Mouse (Mus musculus) heart, embryonic 16.5 days (tissue): Measurements from ENCODE around the gene Zfp385b. TPM values are rescaled to one million over a fixed set of nuclear protein-coding genes. Genes with fewer than 3 reads are reported as not detected.

Experiments
- ATAC-seq: fragments of 200-750 bp; cut with Nextera tagmentation; replicated peaks from 2 replicates; pipeline ENCODE4 v1.8.0; 2017; ENCODE audit warnings: moderate number of reproducible peaks; ENCODE audit not compliant: insufficient read depth, low FRiP score; ENCODE audit errors: extremely low read depth
- H3K27ac ChIP-seq: fragments of 300-500 bp; sonication (generic); 2 replicates; pipeline ENCODE4 v1.5.1; 2014; ENCODE audit warnings: mild to moderate bottlenecking, low read length, control low read depth, moderate library complexity
- H3K27me3 ChIP-seq: fragments of 300-500 bp; sonication (generic); 2 replicates; pipeline ENCODE4 v1.6.1; 2014; ENCODE audit warnings: low read length, mixed read lengths; ENCODE audit not compliant: control insufficient read depth, insufficient read depth
- H3K36me3 ChIP-seq: fragments of 300-500 bp; sonication (generic); 2 replicates; pipeline ENCODE4 v1.6.1; 2014; ENCODE audit not compliant: control insufficient read depth, insufficient read depth
- H3K4me1 ChIP-seq: fragments of 300-500 bp; sonication (generic); 2 replicates; pipeline ENCODE4 v1.6.1; 2014; ENCODE audit warnings: low read length, mixed read lengths; ENCODE audit not compliant: control insufficient read depth, insufficient read depth
- H3K4me2 ChIP-seq: fragments of 300-500 bp; sonication (generic); 2 replicates; pipeline ENCODE4 v1.6.1; 2014; ENCODE audit warnings: low read depth, mild to moderate bottlenecking, control low read depth, low read length
- H3K4me3 ChIP-seq: fragments of 300-500 bp; sonication (generic); 2 replicates; pipeline ENCODE4 v1.5.1; 2014; ENCODE audit warnings: mild to moderate bottlenecking, control low read depth, low read length
- H3K9ac ChIP-seq: fragments of 300-500 bp; sonication (generic); 2 replicates; pipeline ENCODE4 v1.6.1; 2014; ENCODE audit warnings: low read length, control low read depth
- H3K9me3 ChIP-seq: fragments of 300-500 bp; sonication (generic); replicated peaks from 2 replicates; pipeline ENCODE4 v1.6.1; 2016; ENCODE audit warnings: low read length; ENCODE audit not compliant: control insufficient read depth
- WGBS: fragments of 180-500 bp; shearing (Covaris S2); extraction: QIAGEN DNeasy Blood & Tissue Kit; methylation state at CpG from one replicate; pipeline ENCODE4 v1.1.7; 2014; 5-methylcytosine and 5-hydroxymethylcytosine counted together
- polyA plus RNA-seq: library from polyadenylated mRNA; unstranded; fragments of >200 nt; fragmentation: Nextera tagmentation; extraction: Ambion mirVana; gene quantifications from 2 replicates; pipeline ENCODE4 v1.2.1, GENCODE M21; 2015

The Zfp385b gene
- polyA plus RNA-seq, 1 experiment from 2014 or later: 3.8 TPM

- H3K4me2 ChIP-seq: no peak overlapping the region
- ATAC-seq: no peak
- no peak overlapping the region for H3K4me3 ChIP-seq
- H3K9me3 ChIP-seq: no peaks in the 10 kb centered on the region
- no peaks in the 10 kb centered on the region for H3K4me1 ChIP-seq
- 62% methylated on average over 15 of the region's 15 CpGs for WGBS
- no peak overlapping the region for H3K27ac ChIP-seq
- H3K9ac ChIP-seq: no peak overlapping the region
- no peaks in the 10 kb centered on the region for H3K36me3 ChIP-seq
- no peaks in the 10 kb centered on the region for H3K27me3 ChIP-seq
Observed at GRCm38 (mm10) chr2:77567528-77568435, 251.7 kb downstream of the Zfp385b start.

DNA sequence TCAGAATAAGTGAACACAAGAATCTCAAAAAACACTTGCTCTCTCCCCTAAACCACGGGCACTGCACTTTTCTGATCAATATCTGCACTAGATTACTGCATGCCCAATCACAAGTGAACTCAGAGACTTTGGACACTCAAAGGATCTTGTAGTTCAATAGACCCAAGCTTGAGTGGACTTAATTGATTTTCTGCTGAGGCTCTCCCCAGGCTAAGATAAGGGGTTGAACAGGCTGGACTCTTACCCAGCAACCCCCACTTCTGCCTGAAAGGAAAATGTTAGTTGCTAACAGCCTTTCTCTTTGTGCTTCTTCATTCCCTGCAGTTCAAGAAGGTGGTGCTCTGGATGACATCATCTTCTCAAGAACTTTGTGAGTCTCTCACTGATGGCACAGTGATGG is 255.7 kb downstream of the Zfp385b start:
- Histone ChIP-seq H3K4me2 (no peak overlapping the region), H3K4me3 (no peak overlapping the region), H3K27ac (no peak overlapping the region), H3K9me3 (no peaks in the 10 kb centered on the region), H3K9ac (no peak overlapping the region), H3K4me1 (peaks cover 4% of the 10 kb centered on the region), H3K27me3 (no peaks in the 10 kb centered on the region), H3K36me3 (no peaks in the 10 kb centered on the region)
- 38% methylated on average over 1 of the region's 1 CpGs for WGBS
- no peak for ATAC-seq

DNA sequence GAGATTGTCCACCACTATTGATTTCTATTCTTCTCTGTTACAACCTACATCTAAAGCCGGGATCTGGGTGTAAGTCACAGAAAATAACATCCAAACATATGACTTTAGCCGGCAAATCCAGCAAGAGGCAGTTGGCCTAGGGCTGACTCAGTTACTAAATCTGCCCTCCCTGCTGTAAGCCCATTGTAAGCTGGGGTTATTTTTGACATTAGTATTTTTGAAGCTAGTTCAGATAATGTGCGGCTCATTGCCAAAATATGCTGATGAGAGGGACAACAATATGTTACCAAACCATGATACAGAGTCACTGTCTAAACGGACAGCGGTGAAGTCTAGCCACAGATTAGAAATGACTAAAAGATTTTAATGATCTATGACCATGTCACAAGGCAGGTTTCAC is 257.5 kb downstream of the Zfp385b start:
- Histone ChIP-seq H3K27ac (no peak overlapping the region), H3K4me1 (peaks cover 4% of the 10 kb centered on the region), H3K36me3 (no peaks in the 10 kb centered on the region), H3K9ac (no peak overlapping the region), H3K4me3 (no peak overlapping the region), H3K27me3 (no peaks in the 10 kb centered on the region), H3K4me2 (no peak overlapping the region), H3K9me3 (no peaks in the 10 kb centered on the region)
- WGBS: 66% methylated on average over 5 of the region's 5 CpGs
- no peak for ATAC-seq

- Histone ChIP-seq H3K9ac (no peak overlapping the region), H3K4me2 (no peak overlapping the region), H3K9me3 (no peaks in the 10 kb centered on the region), H3K27me3 (no peaks in the 10 kb centered on the region), H3K27ac (no peak overlapping the region), H3K36me3 (no peaks in the 10 kb centered on the region), H3K4me1 (peaks cover 5% of the 10 kb centered on the region), H3K4me3 (no peak overlapping the region)
- no peak for ATAC-seq
- WGBS: 79% methylated on average over 4 of the region's 4 CpGs
Observed at GRCm38 (mm10) chr2:77556938-77557337, 262.5 kb downstream of the Zfp385b start.

DNA sequence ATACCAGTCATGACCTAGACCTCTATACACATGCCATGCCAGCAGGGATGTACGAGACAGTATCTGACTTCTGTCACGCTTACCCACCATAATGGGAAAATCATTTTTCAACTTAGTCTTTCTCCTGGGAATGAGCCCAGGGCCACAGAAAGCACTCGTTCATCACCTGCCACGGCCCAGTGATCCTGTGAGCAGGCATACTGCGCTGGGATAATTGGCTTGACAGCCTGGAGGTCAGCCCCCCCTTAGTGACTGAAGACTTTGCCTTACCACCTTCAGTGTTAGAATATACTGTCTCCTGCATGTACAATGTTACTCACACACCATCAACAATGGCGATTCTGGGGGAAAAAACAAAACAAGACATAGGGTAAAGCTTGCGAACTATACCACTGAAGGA is 263.5 kb downstream of the Zfp385b start:
- Histone ChIP-seq H3K36me3 (no peaks in the 10 kb centered on the region), H3K9ac (no peak overlapping the region), H3K4me3 (no peak overlapping the region), H3K4me1 (peaks cover 7% of the 10 kb centered on the region; the same call in 1 of the 2 replicates), H3K4me2 (no peak overlapping the region), H3K27me3 (no peaks in the 10 kb centered on the region), H3K9me3 (no peaks in the 10 kb centered on the region), H3K27ac (no peak overlapping the region)
- 82% methylated on average over 7 of the region's 7 CpGs for WGBS
- no peak for ATAC-seq

DNA sequence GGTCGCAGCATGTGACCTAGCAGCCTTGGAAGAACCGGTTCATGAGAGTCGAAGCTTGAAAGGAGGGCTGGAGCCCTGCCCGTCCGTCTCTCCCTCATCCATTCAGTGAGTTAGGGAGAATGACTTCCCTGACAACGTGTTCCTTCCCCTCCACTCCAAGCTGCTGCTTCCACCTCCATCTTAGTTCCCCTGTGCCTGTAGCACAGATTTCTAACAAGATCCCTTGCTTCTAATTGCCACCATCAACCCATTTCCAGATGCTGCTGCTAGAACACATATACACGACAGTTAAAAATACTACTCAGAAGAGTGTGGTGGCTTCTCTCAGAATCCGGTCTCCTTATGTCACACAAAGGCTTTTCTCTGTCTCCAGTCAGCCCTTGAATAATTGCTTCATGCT is 266.8 kb downstream of the Zfp385b start:
- Histone ChIP-seq H3K9ac (no peak overlapping the region), H3K27ac (no peak overlapping the region), H3K27me3 (no peaks in the 10 kb centered on the region), H3K4me1 (peaks cover 7% of the 10 kb centered on the region; the same call in 1 of the 2 replicates), H3K4me3 (no peak overlapping the region), H3K9me3 (no peaks in the 10 kb centered on the region), H3K4me2 (no peak overlapping the region), H3K36me3 (no peaks in the 10 kb centered on the region)
- no peak for ATAC-seq
- 57% methylated on average over 8 of the region's 8 CpGs for WGBS

DNA sequence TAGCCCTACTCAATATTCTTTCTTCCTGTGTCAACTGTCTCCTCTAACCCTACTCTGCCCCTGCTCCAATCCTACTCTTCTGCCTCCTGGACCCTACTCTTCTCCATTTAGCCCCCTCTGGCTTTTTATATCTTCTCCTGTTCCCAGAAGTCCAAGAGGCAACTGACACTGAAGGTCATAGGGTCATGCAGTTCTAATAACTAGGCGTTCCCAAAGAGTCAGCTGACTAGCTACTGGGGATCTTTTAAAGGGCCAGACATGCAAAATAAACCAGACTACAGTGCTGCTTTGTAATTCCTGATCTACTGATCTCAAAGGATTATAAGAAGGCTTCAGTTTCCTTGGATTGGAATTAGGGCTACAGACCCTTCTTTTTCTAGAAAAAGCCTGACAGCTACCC is 276.1 kb downstream of the Zfp385b start:
- Histone ChIP-seq H3K4me2 (no peak overlapping the region), H3K9me3 (no peaks in the 10 kb centered on the region), H3K27me3 (no peaks in the 10 kb centered on the region), H3K36me3 (no peaks in the 10 kb centered on the region), H3K9ac (no peak overlapping the region), H3K4me3 (no peak overlapping the region), H3K4me1 (peaks cover 12% of the 10 kb centered on the region), H3K27ac (peak overlapping the region; percentile 71)
- no peak for ATAC-seq
- 26% methylated on average over 1 of the region's 1 CpGs for WGBS

DNA sequence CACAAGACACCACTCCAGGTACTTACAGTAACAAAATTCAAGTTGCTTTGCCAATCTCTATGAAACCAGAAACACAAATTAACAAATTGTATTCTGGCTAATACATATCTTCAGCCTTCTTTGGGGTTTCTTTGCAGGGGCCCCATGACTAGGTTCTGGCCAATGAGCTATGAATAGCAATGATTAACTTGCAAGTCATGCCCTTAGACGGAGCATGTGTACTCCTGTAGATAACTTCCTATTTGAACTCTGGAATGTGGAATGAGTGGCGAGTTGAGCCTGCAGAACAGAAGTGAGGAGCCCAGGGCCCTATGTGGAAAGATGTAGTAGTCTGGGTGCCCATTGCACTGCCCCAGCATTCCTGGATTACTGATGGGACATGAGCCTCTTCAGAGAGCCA is 276.8 kb downstream of the Zfp385b start:
- 16% methylated on average over 2 of the region's 2 CpGs for WGBS
- ATAC-seq: peak; percentile 77; the same call in 1 of the 2 replicates

DNA sequence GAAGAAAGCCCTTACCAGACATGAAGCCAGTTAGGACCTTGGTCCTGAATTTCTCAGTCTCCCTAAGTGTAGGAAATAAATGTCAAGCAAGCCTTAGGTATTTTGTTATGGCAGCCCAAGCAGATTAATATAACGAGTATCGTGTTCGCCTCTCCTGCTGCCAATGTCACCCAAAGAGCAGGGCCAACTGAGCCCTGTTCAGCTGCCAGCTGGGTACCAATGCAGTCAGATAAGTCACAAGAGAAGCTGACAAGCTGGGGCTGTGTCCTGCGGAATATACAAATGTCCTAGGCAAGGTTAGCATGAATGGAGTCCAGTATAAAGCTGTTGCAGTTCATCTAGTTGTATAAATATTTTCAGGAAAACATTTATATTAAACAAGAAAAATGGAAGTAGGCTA is 277.8 kb downstream of the Zfp385b start:
- Histone ChIP-seq H3K4me2 (no peak overlapping the region), H3K4me3 (no peak overlapping the region), H3K27me3 (no peaks in the 10 kb centered on the region), H3K9me3 (no peaks in the 10 kb centered on the region), H3K27ac (peak overlapping the region; percentile 50; the same call in 1 of the 2 replicates), H3K9ac (no peak overlapping the region), H3K4me1 (peaks cover 12% of the 10 kb centered on the region), H3K36me3 (no peaks in the 10 kb centered on the region)
- 61% methylated on average over 4 of the region's 4 CpGs for WGBS
- ATAC-seq: no peak

More for the DNA sequence above, 276.8 kb downstream of the Zfp385b start:
- Histone ChIP-seq H3K27ac (peak overlapping the region; percentile 71), H3K9me3 (no peaks in the 10 kb centered on the region), H3K4me3 (no peak overlapping the region), H3K4me2 (no peak overlapping the region), H3K27me3 (no peaks in the 10 kb centered on the region), H3K9ac (no peak overlapping the region), H3K4me1 (peaks cover 12% of the 10 kb centered on the region), H3K36me3 (no peaks in the 10 kb centered on the region)
